Mouse (Mus musculus): ENCODE results near the gene Vrtn. TPM values are rescaled to one million over a fixed set of nuclear protein-coding genes. Genes with fewer than 3 reads are reported as not detected.

Gene Vrtn
- not detected in 2 replicates for polyA plus RNA-seq (2012; ENCODE audit: insufficient read depth, insufficient read length, missing spikeins)

- TF ChIP-seq POLR2A (IDR thresholded peaks at IDR 0.05; ENCODE audit: borderline replicate concordance, low read depth, low read length) (no peak), CTCF (IDR thresholded peaks at IDR 0.05; ENCODE audit: low read depth, low read length) (no peak)
Observed at GRCm38 (mm10) chr12:84640654-84641053, at the start of gene Vrtn. Gene Vrtn (plus strand): TSS chr12:84641019.

GRCm38 (mm10) chr12:84598324-84598723 is 42.5 kb upstream of the Vrtn start:
- no peaks in the 10 kb centered on the region for H3K4me1 ChIP-seq (ENCODE audit: control insufficient read depth, insufficient read depth, low read length)
- H3K27ac ChIP-seq (ENCODE audit: insufficient read depth, low read depth, low read length), result no peak overlapping the region
- TF ChIP-seq POLR2A (IDR thresholded peaks at IDR 0.05; ENCODE audit: borderline replicate concordance, low read depth, low read length) (no peak), CTCF (IDR thresholded peaks at IDR 0.05; ENCODE audit: low read depth, low read length) (no peak)
- H3K4me3 ChIP-seq (ENCODE audit: insufficient read depth, low read length), result no peak overlapping the region

More at GRCm38 (mm10) chr12:84640654-84641053, at the start of gene Vrtn:
- Histone ChIP-seq H3K27ac (ENCODE audit: insufficient read depth, low read depth, low read length) (no peak within 1 kb of the TSS), H3K4me1 (ENCODE audit: control insufficient read depth, insufficient read depth, low read length) (no peaks in the 10 kb centered on the region), H3K4me3 (ENCODE audit: insufficient read depth, low read length) (no peak within 1 kb of the TSS)

- Histone ChIP-seq H3K4me3 (ENCODE audit: insufficient read depth, low read length) (no peak overlapping the region), H3K4me1 (ENCODE audit: control insufficient read depth, insufficient read depth, low read length) (no peaks in the 10 kb centered on the region), H3K27ac (ENCODE audit: insufficient read depth, low read depth, low read length) (no peak overlapping the region)
- TF ChIP-seq POLR2A (IDR thresholded peaks at IDR 0.05; ENCODE audit: borderline replicate concordance, low read depth, low read length) (no peak), CTCF (IDR thresholded peaks at IDR 0.05; ENCODE audit: low read depth, low read length) (no peak)
Observed at GRCm38 (mm10) chr12:84604001-84604400, 36.8 kb upstream of the Vrtn start.

- no peak overlapping the region for H3K27ac ChIP-seq (ENCODE audit: insufficient read depth, low read depth, low read length)
- TF ChIP-seq POLR2A (IDR thresholded peaks at IDR 0.05; ENCODE audit: borderline replicate concordance, low read depth, low read length) (no peak), CTCF (IDR thresholded peaks at IDR 0.05; ENCODE audit: low read depth, low read length) (no peak)
- H3K4me1 ChIP-seq (ENCODE audit: control insufficient read depth, insufficient read depth, low read length), result no peaks in the 10 kb centered on the region
- H3K4me3 ChIP-seq (ENCODE audit: insufficient read depth, low read length), result no peak overlapping the region
Observed at GRCm38 (mm10) chr12:84605860-84606259, 35.0 kb upstream of the Vrtn start.

GRCm38 (mm10) chr12:84611718-84612117 is 29.1 kb upstream of the Vrtn start:
- TF ChIP-seq POLR2A (IDR thresholded peaks at IDR 0.05; ENCODE audit: borderline replicate concordance, low read depth, low read length), result no peak
- TF ChIP-seq CTCF (IDR thresholded peaks at IDR 0.05; ENCODE audit: low read depth, low read length), result no peak
- H3K4me1 ChIP-seq (ENCODE audit: control insufficient read depth, insufficient read depth, low read length), result peaks cover 22% of the 10 kb centered on the region
- H3K4me3 ChIP-seq (ENCODE audit: insufficient read depth, low read length), result no peak overlapping the region
- no peak overlapping the region for H3K27ac ChIP-seq (ENCODE audit: insufficient read depth, low read depth, low read length)

- Histone ChIP-seq H3K4me3 (ENCODE audit: insufficient read depth, low read length) (no peak overlapping the region), H3K4me1 (ENCODE audit: control insufficient read depth, insufficient read depth, low read length) (peaks cover 22% of the 10 kb centered on the region), H3K27ac (ENCODE audit: insufficient read depth, low read depth, low read length) (no peak overlapping the region)
- no peak for TF ChIP-seq CTCF (IDR thresholded peaks at IDR 0.05; ENCODE audit: low read depth, low read length)
Observed at GRCm38 (mm10) chr12:84612518-84612917, 28.3 kb upstream of the Vrtn start.

GRCm38 (mm10) chr12:84614001-84614400 is 26.8 kb upstream of the Vrtn start:
- TF ChIP-seq CTCF (IDR thresholded peaks at IDR 0.05; ENCODE audit: low read depth, low read length), result no peak
- TF ChIP-seq POLR2A (IDR thresholded peaks at IDR 0.05; ENCODE audit: borderline replicate concordance, low read depth, low read length), result no peak
- H3K27ac ChIP-seq (ENCODE audit: insufficient read depth, low read depth, low read length), result peak overlapping the region; percentile 83
- peaks cover 22% of the 10 kb centered on the region for H3K4me1 ChIP-seq (ENCODE audit: control insufficient read depth, insufficient read depth, low read length)

GRCm38 (mm10) chr12:84614524-84614923 is 26.3 kb upstream of the Vrtn start:
- peaks cover 22% of the 10 kb centered on the region for H3K4me1 ChIP-seq (ENCODE audit: control insufficient read depth, insufficient read depth, low read length)
- TF ChIP-seq CTCF (IDR thresholded peaks at IDR 0.05; ENCODE audit: low read depth, low read length), result no peak
- no peak for TF ChIP-seq POLR2A (IDR thresholded peaks at IDR 0.05; ENCODE audit: borderline replicate concordance, low read depth, low read length)
- peak overlapping the region; percentile 18; the same call in 1 of the 2 replicates for H3K4me3 ChIP-seq (ENCODE audit: insufficient read depth, low read length)
- H3K27ac ChIP-seq (ENCODE audit: insufficient read depth, low read depth, low read length), result peak overlapping the region; percentile 83

More at GRCm38 (mm10) chr12:84614001-84614400, 26.8 kb upstream of the Vrtn start:
- H3K4me3 ChIP-seq (ENCODE audit: insufficient read depth, low read length), result no peak overlapping the region

- Histone ChIP-seq H3K27ac (ENCODE audit: insufficient read depth, low read depth, low read length) (peak within 1 kb of the TSS; percentile 63), H3K4me3 (ENCODE audit: insufficient read depth, low read length) (peak within 1 kb of the TSS; percentile 100), H3K4me1 (ENCODE audit: control insufficient read depth, insufficient read depth, low read length) (peaks cover 22% of the 10 kb centered on the region)
- TF ChIP-seq CTCF (IDR thresholded peaks at IDR 0.05; ENCODE audit: low read depth, low read length) (no peak; the same call in 1 of the 2 replicates), POLR2A (IDR thresholded peaks at IDR 0.05; ENCODE audit: borderline replicate concordance, low read depth, low read length) (peak; percentile 92)
Observed at GRCm38 (mm10) chr12:84616977-84617630, 23.7 kb upstream of the Vrtn start, which contains the start of gene Abcd4. Gene Abcd4 (minus strand): TSS chr12:84617413.

- H3K4me3 ChIP-seq (ENCODE audit: insufficient read depth, low read length), result peak overlapping the region; percentile 65
- H3K4me1 ChIP-seq (ENCODE audit: control insufficient read depth, insufficient read depth, low read length), result peaks cover 22% of the 10 kb centered on the region
- peak overlapping the region; percentile 63 for H3K27ac ChIP-seq (ENCODE audit: insufficient read depth, low read depth, low read length)
- TF ChIP-seq CTCF (IDR thresholded peaks at IDR 0.05; ENCODE audit: low read depth, low read length) (no peak), POLR2A (IDR thresholded peaks at IDR 0.05; ENCODE audit: borderline replicate concordance, low read depth, low read length) (no peak)
Observed at GRCm38 (mm10) chr12:84617663-84618062, 23.2 kb upstream of the Vrtn start.

Measured in bone marrow macrophage, adult 2 months (primary cell).